Mouse (Mus musculus) lung, postnatal 0 days (tissue): ENCODE results near the gene Bcl3.

Source experiments
- CTCF ChIP-seq: IDR thresholded peaks from 2 replicates; pipeline ENCODE4 v1.5.1; 2016; ENCODE audit warnings: antibody characterized with exemption, mild to moderate bottlenecking
- EP300 ChIP-seq: IDR thresholded peaks from 2 replicates; pipeline ENCODE4 v1.6.1; 2016; ENCODE audit warnings: antibody characterized with exemption, mild to moderate bottlenecking, control low read depth

DNA sequence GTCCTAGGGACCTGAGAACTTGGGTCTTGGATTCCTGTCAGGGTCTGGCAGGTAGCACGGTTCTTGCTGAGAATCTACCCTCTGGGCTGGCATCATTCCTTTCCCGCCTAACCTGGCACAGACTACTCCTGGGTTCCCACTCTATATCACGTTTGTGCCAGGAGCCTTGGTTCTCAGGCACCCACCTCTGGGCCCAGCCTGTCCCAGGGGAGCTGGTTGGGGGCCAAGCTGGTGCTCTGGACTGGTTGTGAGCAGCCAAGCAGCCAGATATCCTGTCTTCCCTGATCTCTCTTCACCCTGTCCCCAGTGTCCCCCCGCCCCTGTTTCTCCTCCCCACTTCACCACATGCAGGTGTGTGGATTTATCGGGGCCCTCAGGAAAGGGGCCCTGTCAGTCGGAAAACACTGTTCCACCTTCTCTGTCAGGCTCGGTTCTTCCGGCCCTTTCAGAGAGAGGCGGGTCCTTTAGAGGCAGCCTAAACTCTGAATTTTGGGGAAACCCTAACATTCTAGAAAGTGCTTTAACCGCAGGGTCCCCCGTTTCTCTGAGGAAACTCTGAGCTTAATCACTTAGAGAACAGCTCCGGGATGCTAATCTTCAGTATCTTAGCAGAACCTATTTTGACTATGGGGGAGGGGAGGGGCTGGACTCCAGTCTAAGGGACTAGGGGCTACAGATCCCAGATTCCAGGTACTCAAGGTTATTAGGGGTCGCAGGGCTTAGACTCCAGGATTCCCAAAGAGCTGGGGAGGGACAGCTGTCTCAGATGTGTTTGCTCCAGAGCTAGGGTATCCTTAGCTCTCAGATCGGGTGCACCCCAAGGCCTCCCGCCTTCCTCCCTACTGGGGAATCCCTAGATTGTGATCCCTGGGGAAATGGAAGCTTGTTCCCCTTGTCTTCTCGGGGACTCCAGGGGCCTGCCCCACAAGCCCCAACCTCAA lies 52.9 kb downstream of the Bcl3 start:
- no peak for TF ChIP-seq CTCF
- 0 out of 2 replicates have a peak, but pooled peaks have one; percentile 22 for TF ChIP-seq EP300
